Mouse (Mus musculus): ENCODE data around the gene Bri3bp. TPM values are rescaled to one million over a fixed set of nuclear protein-coding genes. Genes with fewer than 3 reads are reported as not detected.

Gene Bri3bp
- total RNA-seq, 2 experiments from 2014 or later = 2.5 to 3.9 TPM

DNA sequence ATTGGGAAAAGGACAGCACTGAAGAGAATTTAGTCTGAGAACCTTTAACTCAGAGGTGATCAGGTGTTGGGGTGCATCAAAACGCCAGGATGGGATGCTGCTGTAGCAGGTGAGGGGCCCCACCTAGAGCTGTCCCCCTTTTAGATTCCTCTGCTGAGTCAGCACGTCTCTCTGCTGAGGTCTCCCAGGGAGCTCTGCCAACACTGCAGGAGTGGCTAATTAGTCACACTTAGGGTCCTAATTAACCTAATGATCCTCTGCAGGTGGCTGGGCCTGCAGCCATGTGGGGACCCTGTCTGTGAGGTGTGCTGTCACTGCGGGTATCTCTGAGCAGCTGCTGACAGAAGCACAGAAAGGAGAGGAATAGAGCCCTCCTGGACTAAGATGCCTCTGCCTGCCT, 60.8 kb downstream of the Bri3bp start:
- DNase-seq = no peak
- intact Hi-C loops (cut with DNase I) = no loop called here
- Histone ChIP-seq H3K27ac (no peak overlapping the region), H3K4me3 (no peak overlapping the region)
- TF ChIP-seq CTCF (IDR thresholded peaks at IDR 0.05) = no peak

DNA sequence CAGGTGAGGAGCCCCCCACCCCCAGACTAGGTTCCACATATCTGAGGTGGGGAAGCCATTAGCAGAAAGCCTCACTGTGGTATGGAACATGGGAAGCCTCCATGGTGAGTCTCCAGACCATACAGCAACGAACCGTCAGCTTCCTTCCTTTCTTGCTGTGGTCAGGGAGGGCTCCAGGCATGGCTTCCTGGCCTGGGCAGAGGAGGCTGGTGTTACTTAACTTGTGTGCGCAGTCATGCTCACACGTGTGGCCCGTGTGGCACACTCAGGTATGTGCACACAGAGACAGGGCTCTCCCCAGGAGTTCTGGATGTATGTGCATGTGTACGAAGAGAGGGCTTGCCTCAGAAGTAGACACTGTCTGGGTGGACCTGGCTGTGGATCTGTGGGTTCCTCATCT, 62.3 kb downstream of the Bri3bp start:
- no peak for DNase-seq
- no peak overlapping the region for H3K4me3 ChIP-seq
- TF ChIP-seq CTCF (IDR thresholded peaks at IDR 0.05) = no peak
- intact Hi-C loops (cut with DNase I) = no loop called here
- H3K27ac ChIP-seq = no peak overlapping the region

DNA sequence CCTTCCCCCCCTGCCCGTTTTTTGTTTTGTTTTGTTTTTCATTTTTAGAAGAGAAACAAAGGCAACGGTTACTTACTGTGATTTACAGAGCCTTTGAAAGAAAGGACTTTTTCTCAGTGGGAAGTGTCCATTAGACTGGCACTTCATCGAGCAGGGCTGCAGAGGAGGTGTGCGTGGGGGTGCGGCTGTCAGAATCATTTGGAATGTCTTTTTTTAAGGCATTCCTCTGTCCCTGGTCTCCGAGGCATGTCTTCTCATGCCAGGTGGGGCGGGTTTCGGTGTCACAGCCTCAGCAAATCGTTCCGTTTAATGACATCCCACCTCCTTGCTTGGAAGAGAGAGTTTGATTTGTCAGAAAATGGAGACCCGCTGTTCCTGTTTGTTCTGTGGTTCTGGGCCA, 63.3 kb downstream of the Bri3bp start:
- Histone ChIP-seq H3K27ac (no peak overlapping the region), H3K4me3 (no peak overlapping the region)
- intact Hi-C loops (cut with DNase I) = no loop called here
- no peak for TF ChIP-seq CTCF (IDR thresholded peaks at IDR 0.05)
- no peak for DNase-seq

DNA sequence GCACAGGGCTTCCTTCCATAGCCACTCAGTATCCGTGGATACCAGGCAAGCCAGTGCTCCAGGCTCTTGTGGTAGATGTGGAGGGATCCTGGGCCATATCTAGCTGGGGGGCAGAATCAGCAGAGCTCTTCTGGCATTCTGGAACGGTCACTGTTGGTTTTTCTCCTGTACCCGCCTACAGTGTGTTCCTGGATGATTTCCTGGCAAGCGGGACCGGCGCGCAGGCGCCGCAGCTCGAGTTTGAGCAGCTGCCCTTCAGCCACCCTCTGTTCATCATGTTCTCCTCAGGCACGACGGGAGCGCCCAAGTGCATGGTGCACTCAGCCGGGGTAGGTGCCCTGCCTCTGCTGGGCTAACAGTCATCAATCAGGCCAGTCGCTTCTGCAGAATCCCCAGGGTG, 64.6 kb downstream of the Bri3bp start:
- DNase-seq = no peak
- H3K4me3 ChIP-seq = no peak overlapping the region
- no peak for TF ChIP-seq CTCF (IDR thresholded peaks at IDR 0.05)
- no peak overlapping the region for H3K27ac ChIP-seq
- intact Hi-C loops (cut with DNase I) = no loop called here

DNA sequence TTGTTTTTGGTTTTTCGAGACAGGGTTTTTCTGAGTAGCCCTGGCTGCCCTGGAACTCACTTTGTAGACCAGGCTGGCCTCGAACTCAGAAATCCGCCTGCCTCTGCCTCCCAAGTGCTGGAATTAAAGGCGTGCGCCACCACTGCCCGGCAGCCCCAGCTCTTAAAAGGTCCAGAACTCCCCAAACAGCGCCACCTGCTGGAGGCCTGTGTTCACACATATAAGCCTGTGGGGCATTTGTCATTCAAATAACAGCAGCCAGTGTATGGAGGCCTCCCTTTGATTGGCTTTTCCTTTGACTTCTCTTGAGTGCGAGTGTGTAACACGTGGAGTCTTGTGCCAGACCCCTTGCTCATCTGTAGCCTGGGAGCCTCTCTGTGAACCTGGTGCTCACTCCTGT, 66.2 kb downstream of the Bri3bp start:
- intact Hi-C loops (cut with DNase I) = no loop called here
- no peak for DNase-seq
- peak; percentile 36; the same call in 1 of the 2 replicates for TF ChIP-seq CTCF (IDR thresholded peaks at IDR 0.05)
- no peak overlapping the region for H3K27ac ChIP-seq
- H3K4me3 ChIP-seq = no peak overlapping the region

DNA sequence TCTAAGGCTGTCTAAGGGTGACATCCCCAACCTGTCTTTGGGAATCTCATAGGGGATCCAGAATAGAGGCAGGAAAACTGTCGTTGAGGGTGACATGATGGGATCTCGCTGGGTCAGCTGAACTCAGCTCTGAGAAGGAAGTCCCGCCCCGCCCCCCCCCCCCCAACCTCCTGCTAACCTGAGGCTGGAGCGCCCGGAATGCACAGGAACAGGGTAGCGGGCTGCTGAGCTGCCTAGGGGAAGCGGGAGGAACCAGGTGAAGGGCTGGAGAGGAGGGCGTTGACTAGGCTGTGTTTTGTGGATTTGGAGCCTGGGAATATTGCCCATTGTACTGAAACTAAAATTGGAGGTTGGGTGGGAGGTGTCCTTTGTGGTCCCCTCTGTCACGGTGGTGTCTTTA, 66.6 kb downstream of the Bri3bp start:
- intact Hi-C loops (cut with DNase I) = no loop called here
- no peak for DNase-seq
- no peak overlapping the region for H3K27ac ChIP-seq
- no peak overlapping the region for H3K4me3 ChIP-seq
- no peak for TF ChIP-seq CTCF (IDR thresholded peaks at IDR 0.05)

DNA sequence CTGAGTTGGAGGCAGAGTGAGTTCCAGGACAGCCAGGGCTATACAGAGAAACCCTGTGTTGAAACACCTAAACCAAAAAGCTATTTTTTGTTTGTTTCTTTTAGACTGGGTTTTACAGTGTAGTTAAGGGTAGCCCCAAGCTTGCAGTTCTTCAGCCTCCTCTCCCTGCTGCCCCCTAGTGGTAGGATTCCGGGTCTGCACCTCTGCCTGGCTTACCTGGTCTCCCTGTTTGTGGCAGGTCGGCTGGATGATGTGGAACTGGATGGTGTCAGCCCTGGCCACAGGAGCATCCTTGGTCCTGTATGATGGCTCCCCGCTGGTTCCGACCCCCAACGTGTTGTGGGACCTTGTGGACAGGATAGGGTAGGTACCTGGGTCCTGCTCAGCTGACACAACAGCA, 68.2 kb downstream of the Bri3bp start:
- peak; percentile 56 for DNase-seq
- H3K27ac ChIP-seq = no peak overlapping the region
- intact Hi-C loops (cut with DNase I) = no loop called here
- H3K4me3 ChIP-seq = no peak overlapping the region
- TF ChIP-seq CTCF (IDR thresholded peaks at IDR 0.05) = peak; percentile 86

Small RNA genes within 50 kb of the gene (microRNA-seq; reads per million reads assigned to microRNA genes)
- not detected for gene Gm27551

Other genes starting within 250 kb of the Bri3bp start
- 10 to 100 TPM; 11.8 to 16.9 TPM for gene Scarb1, start 100.5 kb upstream of the Bri3bp start, total RNA-seq (2021)
- gene Gm10382, start 52.2 kb upstream of the Bri3bp start, total RNA-seq (2021) = not detected
- 1,000 to 10,000 TPM; 1,479 to 2,293 TPM for gene Ubc, start 51.4 kb upstream of the Bri3bp start, total RNA-seq (2021)
- 1 to 10 TPM; 4.3 to 4.4 TPM for gene Dhx37, start 7.4 kb upstream of the Bri3bp start, total RNA-seq (2021)
- 1 to 10 TPM; 2.8 to 3.3 TPM for gene Aacs, start 34.2 kb downstream of the Bri3bp start, total RNA-seq (2021)
- under 1 TPM; 0.20 to 0.56 TPM for gene Tmem132b, start 90.2 kb downstream of the Bri3bp start, total RNA-seq (2021)

Measured in gastrocnemius, adult 2 months (tissue).